Mouse (Mus musculus): ENCODE data around the gene Thap12.

GRCm38 (mm10) chr7:98685895-98686294 lies 17.0 kb upstream of the Thap12 start:
- TF ChIP-seq CTCF (IDR thresholded peaks at IDR 0.05; ENCODE audit: low read depth, low read length): no peak
- no peak for TF ChIP-seq POLR2A (IDR thresholded peaks at IDR 0.05; ENCODE audit: borderline replicate concordance, low read depth, low read length)

Measured in bone marrow macrophage, adult 2 months (primary cell).